Mouse (Mus musculus): ENCODE data around the gene Gse1.

- TF ChIP-seq POLR2A (IDR thresholded peaks at IDR 0.05; ENCODE audit: control insufficient read depth in 1 of 2, insufficient read depth in 1 of 2, low read depth in 1 of 2, low read length in 2 of 2, poor library complexity in 1 of 2) (no peak), GABPA (IDR thresholded peaks at IDR 0.05; ENCODE audit: low read depth, low read length) (no peak), USF1 (IDR thresholded peaks at IDR 0.05; ENCODE audit: low read depth, low read length) (no peak), EP300 (IDR thresholded peaks at IDR 0.05; ENCODE audit: low read depth in 1 of 2, low read length in 2 of 2) (no peak), CTCF (IDR thresholded peaks at IDR 0.05 in 2 of 3, conservative IDR thresholded peaks at IDR 0.05 in 1 of 3; ENCODE audit: control insufficient read depth in 1 of 3, insufficient read depth in 1 of 3, low read depth in 2 of 3, low read length in 3 of 3, poor library complexity in 1 of 3, severe bottlenecking in 1 of 3) (no peak), MAFK (IDR thresholded peaks at IDR 0.05; ENCODE audit: borderline replicate concordance, low read depth, low read length) (no peak), CHD2 (IDR thresholded peaks at IDR 0.05; ENCODE audit: low read length) (no peak), NRF1 (IDR thresholded peaks at IDR 0.05; ENCODE audit: insufficient read depth, low read depth, low read length, poor library complexity, severe bottlenecking) (no peak), GATA1 (IDR thresholded peaks at IDR 0.05; ENCODE audit: low read depth, low read length) (no peak), RCOR1 (IDR thresholded peaks at IDR 0.05; ENCODE audit: low read depth, low read length) (no peak), SMC3 (IDR thresholded peaks at IDR 0.05; ENCODE audit: low read depth, low read length) (no peak), JUND (IDR thresholded peaks at IDR 0.05; ENCODE audit: low read depth, low read length) (no peak)
These were observed 272.5 kb downstream of the Gse1 start for GRCm38 (mm10) chr8:120500701-120501261.

Data from MEL (cell line).